Mouse (Mus musculus): ENCODE measurements around the gene Polr2a.
"Not testable (repeated sequence)": the region's sequence is repeated elsewhere in the genome, so short reads cannot be mapped to it uniquely, and the experiment has no call there.

Gene Polr2a

DNA sequence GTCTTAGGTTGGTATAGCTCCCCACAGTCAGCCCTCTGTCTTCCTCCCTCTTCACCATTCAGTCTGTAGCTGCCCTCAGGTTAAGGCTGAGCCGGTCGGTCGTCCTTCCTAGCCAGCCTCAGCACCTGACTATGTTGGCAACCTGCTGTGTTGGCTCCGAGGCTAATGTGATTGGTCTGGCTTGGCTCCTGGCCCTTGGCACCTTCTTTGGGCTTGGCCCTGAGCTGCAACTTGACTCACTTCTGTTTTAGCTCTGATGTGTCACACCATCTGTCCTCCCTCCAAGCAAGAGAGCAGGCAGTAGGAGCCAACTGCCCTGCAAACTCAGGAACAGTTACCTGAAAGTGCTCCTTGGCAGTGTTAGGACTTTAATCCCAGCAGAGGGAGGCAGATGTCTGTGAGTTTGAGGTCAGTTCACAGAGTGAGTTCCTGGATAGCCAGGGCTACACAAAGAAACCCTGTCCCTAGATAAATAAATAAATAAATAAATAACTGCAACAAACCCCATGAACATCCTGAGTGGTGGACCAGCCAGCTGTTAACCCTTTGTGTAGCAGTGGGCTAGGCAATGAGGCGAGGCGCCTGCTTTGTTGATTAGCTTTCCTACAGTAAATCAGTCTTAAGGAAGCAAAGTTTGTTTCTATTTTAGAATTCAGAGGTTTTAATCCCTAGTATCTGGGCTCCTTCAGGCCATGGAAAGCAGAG, 51.5 kb downstream of the Polr2a start:
- no peak for DNase-seq (ENCODE audit: low read depth, low spot score)

DNA sequence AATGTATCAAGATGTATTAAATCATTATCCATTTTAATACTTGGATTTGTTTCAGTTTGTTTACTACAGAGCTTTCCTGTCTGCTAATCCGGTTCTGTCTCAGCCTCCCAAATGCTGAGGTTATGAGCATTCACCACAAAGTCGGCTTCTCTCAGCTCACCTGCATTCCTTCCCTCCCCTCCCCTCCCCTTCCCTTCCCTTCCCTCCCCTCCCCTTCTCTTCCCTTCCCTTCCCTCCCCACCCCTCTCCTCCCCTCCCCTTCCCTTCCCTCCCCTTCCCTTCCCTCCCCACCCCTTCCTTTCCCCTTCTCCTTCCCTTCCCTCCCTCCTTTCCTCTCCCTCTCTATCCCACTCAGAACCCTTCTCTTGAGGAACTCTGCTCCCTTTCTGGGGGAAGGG, 53.8 kb downstream of the Polr2a start:
- no peak for DNase-seq (ENCODE audit: low read depth, low spot score)

- no peak for DNase-seq (ENCODE audit: low read depth, low spot score)
Measured at GRCm38 (mm10) chr11:69703814-69704612, 54.4 kb downstream of the Polr2a start.

GRCm38 (mm10) chr11:69703381-69703780, 55.1 kb downstream of the Polr2a start:
- DNase-seq (ENCODE audit: low read depth, low spot score), result not testable (repeated sequence)

- DNase-seq (ENCODE audit: low read depth, low spot score), result not testable (repeated sequence)
Measured at GRCm38 (mm10) chr11:69702886-69703285, 55.6 kb downstream of the Polr2a start.

DNA sequence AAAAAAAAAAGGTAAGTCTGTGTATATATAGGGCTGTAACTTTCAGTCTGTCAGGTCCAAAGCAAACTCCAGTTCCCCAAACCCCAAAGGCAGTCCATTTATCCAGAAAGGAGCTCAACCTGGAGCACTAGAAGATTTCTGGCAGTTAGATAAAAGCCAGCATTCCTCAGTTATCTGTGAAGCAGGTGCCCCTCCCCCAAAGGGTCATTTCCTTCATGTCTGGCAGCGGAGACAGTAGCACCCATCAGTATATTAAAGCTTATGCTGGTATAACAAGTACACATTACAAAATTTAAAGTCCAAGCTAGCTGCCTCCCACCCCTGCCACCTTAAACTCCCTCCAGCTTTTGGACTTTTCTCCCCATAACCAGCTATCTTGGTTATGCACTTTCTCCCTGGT, 58.8 kb downstream of the Polr2a start:
- DNase-seq (ENCODE audit: low read depth, low spot score), result no peak

DNA sequence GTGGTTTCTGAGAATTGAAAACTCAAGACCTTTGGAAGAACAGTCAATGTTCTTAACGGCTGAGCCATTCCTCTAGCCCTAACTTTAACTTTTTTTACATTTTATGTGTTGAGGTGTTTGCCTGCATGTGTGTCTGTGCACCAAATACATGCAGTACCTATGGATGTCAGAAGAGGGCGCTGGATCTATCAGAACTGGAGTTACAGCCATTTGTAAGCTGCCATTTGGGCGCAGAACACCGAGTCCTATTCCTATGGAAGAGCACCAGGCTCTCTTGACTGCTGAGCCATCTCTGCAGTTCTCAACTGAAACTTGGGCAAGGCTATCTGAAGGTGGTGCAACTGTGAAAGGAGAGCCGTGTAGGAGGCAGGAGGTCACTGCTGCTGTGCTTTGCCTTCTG, 59.9 kb downstream of the Polr2a start:
- no peak for DNase-seq (ENCODE audit: low read depth, low spot score)

GRCm38 (mm10) chr11:69697396-69697795, 61.0 kb downstream of the Polr2a start:
- no peak for DNase-seq (ENCODE audit: low read depth, low spot score)

DNA sequence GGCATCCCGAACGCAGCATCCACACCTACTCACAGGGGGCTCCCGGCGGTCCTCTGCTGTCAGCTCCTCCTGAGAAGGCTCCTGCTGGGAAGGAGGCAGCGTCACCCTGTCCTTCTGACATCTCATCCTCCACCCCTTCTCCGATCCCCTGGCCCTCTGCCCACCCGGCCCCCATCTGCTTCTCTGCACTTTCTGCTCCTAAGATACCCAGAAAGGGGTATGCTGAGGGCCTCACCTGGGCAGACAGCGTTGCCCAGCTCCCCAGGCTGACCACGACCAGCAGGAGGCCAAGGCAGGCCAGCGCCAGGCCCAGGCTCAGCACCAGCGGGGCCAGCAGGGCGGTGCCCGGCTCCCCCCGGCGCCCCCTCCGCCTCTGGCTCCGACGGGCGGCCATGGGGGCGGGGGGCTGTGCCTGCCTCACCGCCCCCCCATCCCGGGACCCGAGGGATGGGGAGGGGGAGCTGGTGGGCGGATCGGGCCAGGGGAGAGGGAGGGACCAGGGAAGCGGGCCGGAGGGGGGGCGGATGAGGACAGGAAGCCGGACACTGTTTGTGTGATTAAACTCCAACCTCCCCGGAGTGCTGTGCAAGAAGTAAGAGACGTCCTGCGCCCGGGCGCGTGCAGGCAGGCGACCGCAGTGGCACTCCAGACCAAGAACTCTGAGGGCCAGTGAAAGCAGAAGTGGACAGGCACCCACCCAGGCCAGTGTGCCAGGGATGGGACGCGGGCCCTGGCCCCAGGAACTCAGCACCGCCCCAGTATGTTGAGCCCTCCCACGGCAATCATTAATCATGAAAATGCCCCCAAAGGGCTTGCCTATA, 62.9 kb downstream of the Polr2a start, which contains the start of the genes Tnfsf12 and Tnfsfm13:
Gene Tnfsf12, minus strand, starts transcription at position 489 of the 821 bp plus-strand sequence.
Gene Tnfsfm13, minus strand, starts transcription at position 738 of the 821 bp plus-strand sequence.
- DNase-seq (ENCODE audit: low read depth, low spot score), result no peak

DNA sequence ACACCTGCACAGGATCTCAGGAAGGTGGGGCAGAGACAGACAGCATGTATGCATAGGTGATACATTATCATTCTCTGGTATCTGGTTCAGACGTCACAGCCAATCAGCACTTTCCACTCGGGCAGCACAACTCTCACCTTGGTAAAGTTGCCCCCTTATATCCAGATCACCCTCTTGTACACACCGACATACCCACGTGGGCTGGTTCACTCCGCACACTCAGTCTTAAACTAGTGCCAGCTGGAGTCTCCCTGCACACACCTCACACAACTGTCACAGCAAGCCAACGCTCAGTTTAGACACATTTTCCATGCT, 63.4 kb downstream of the Polr2a start:
- DNase-seq (ENCODE audit: low read depth, low spot score), result no peak

GRCm38 (mm10) chr11:69693421-69693965, 64.9 kb downstream of the Polr2a start:
- DNase-seq (ENCODE audit: low read depth, low spot score), result no peak

DNA sequence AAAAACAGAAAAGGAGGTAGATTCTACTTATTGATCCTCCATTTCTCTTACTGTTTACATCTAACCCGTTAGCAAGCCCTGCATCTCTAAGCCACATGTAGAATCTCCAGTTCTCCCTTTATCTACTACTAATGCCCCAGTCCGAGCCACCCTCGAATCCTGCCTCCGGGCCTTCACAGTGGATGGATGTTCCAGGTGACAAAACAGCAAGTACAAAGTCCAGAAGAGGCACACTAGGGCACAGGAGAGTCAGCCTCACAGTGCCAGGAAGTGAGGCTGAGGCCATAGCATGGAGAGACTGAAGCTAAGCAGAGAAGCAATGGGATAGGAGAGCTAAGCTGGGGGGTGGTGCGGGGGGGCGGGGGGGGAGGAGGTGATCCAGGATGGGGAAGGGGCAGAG, 65.6 kb downstream of the Polr2a start:
- DNase-seq (ENCODE audit: low read depth, low spot score), result no peak

- DNase-seq (ENCODE audit: low read depth, low spot score), result no peak
Measured at GRCm38 (mm10) chr11:69692196-69692811, 66.1 kb downstream of the Polr2a start.

GRCm38 (mm10) chr11:69689891-69690290, 68.5 kb downstream of the Polr2a start:
- no peak for DNase-seq (ENCODE audit: low read depth, low spot score)

DNA sequence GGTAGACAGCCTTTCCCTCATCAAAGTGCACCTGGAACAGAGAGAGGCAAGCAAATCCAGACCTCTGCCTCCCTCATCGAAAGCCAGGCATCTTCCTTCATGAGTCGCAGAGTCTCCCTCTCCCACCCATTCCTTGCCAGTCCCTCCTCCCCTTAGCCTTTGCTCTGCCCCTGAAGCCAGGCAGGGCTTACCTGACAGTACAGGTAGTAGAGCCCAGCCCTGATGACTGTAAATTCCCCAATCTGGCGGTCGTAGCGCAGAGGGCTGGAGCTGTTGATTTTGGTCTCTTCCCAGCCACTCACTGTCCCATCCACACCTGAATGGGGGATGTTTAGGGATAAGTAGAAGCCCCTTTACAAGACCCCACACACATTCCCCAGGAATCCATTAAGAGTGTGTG, 71.4 kb downstream of the Polr2a start:
- DNase-seq (ENCODE audit: low read depth, low spot score), result no peak

- no peak for DNase-seq (ENCODE audit: low read depth, low spot score)
Measured at GRCm38 (mm10) chr11:69686377-69686776, 72.1 kb downstream of the Polr2a start.

- DNase-seq (ENCODE audit: low read depth, low spot score), result no peak
Measured at GRCm38 (mm10) chr11:69685526-69686148, 72.8 kb downstream of the Polr2a start, which contains the start of gene Tnfsf13. Gene Tnfsf13 (minus strand): TSS chr11:69685784.

DNA sequence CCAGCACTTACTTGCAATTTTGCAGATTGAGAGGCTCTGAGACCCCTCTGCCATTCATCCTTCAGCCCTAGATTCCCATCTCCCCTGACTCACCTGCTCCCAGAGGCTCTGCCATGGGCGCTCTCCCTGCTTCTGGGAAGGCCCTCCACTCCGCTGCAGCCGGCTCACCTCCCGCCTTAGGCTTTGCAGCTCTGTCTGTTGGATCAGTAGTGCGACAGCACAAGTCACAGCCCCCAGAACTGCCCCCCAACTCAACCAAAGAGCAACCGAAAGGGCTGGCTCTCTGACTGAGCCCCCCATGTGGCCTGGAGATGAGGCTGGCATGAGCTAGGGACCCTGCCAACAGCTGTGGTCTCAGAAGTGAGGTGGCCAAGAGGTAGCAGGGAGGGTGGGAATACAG, 73.5 kb downstream of the Polr2a start:
- DNase-seq (ENCODE audit: low read depth, low spot score), result no peak

GRCm38 (mm10) chr11:69684128-69684745, 74.2 kb downstream of the Polr2a start:
- no peak for DNase-seq (ENCODE audit: low read depth, low spot score)

All from telencephalon, adult 2 months (tissue).